Mouse (Mus musculus) limb, embryonic 14.5 days (tissue): ENCODE measurements at regions not wholly inside any gene's neighbourhood (a gene's known extent, or its start where the extent isn't known, plus 50 kb on each side); places are given as distances from the start of the nearest gene placed in this dataset.

Source experiments
- ATAC-seq: fragments of 200-750 bp; cut with Nextera tagmentation; 2 replicates; pipeline ENCODE4 v1.8.0; 2017; ENCODE audit warnings: low read depth, moderate number of reproducible peaks, moderate TSS enrichment; ENCODE audit not compliant: low FRiP score
- DNase-seq: peaks from one replicate; pipeline ENCODE4 v3.0.0-alpha.2; 2015; ENCODE audit warnings: low spot score
- H3K27ac ChIP-seq: fragments of 300-500 bp; sonication (generic); replicated peaks from 2 replicates; pipeline ENCODE4 v1.5.1; 2014; ENCODE audit warnings: low read depth, mild to moderate bottlenecking, low read length, moderate library complexity, mixed read lengths
- H3K27me3 ChIP-seq: fragments of 300-500 bp; sonication (generic); 2 replicates; pipeline ENCODE4 v1.6.1; 2014; ENCODE audit warnings: low read length, mixed read lengths; ENCODE audit not compliant: control insufficient read depth, insufficient read depth
- H3K36me3 ChIP-seq: fragments of 300-500 bp; sonication (generic); 2 replicates; pipeline ENCODE4 v1.6.1; 2014; ENCODE audit warnings: mild to moderate bottlenecking, low read length, moderate library complexity, mixed read lengths; ENCODE audit not compliant: control insufficient read depth, insufficient read depth
- H3K4me1 ChIP-seq: fragments of 300-500 bp; sonication (generic); 2 replicates; pipeline ENCODE4 v1.6.1; 2014; ENCODE audit warnings: antibody characterized with exemption, low read length, mixed read lengths; ENCODE audit not compliant: control insufficient read depth, insufficient read depth
- H3K4me2 ChIP-seq: fragments of 300-500 bp; sonication (generic); replicated peaks from 2 replicates; pipeline ENCODE4 v1.6.1; 2014; ENCODE audit warnings: low read depth, mild to moderate bottlenecking, low read length, moderate library complexity; ENCODE audit not compliant: severe bottlenecking
- H3K4me3 ChIP-seq: fragments of 300-500 bp; sonication (generic); replicated peaks from 2 replicates; pipeline ENCODE4 v1.5.1; 2014; ENCODE audit warnings: low read length
- H3K9ac ChIP-seq: fragments of 300-500 bp; sonication (generic); 2 replicates; pipeline ENCODE4 v1.6.1; 2014; ENCODE audit warnings: mild to moderate bottlenecking, low read depth, low read length, moderate library complexity; ENCODE audit not compliant: severe bottlenecking
- H3K9me3 ChIP-seq: fragments of 300-500 bp; sonication (generic); 2 replicates; pipeline ENCODE4 v1.6.1; 2016; ENCODE audit warnings: low read length; ENCODE audit not compliant: control insufficient read depth
- POLR2A ChIP-seq: fragments of 200-500 bp; IDR thresholded peaks from 2 replicates; pipeline ENCODE4 v1.8.0; 2012; ENCODE audit warnings: inconsistent platforms, mild to moderate bottlenecking, moderate library complexity, borderline replicate concordance; ENCODE audit not compliant: insufficient read depth, insufficient read length; ENCODE audit errors: extremely low read depth
- WGBS: fragments of 180-500 bp; shearing (Covaris S2); extraction: QIAGEN DNeasy Blood & Tissue Kit; methylation state at CpG from one replicate; pipeline ENCODE4 v1.1.7; 2014; 5-methylcytosine and 5-hydroxymethylcytosine counted together

DNA sequence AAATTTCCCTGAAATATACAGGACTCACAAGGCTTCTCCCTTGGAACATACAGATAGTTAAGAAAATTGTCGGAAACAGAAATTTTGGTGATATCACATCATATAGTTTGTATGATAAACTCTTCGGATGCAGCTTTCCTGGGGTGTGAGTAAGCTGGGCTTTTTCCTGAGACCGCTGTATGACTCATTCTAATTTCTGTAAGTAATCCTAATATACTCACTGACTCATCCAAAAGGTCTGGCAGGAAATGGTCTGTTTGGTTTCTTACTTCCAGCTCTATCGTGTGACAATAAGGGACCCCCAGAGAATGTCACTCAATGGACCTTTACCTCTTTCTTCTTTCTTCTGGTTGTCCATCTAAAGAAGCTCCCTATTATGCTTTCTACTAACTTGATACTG lies 1273.9 kb upstream of the Tenm2 start:
- Histone ChIP-seq H3K27me3 (no peaks in the 10 kb centered on the region), H3K4me2 (no peak overlapping the region), H3K4me3 (no peak overlapping the region), H3K9ac (no peak overlapping the region), H3K36me3 (no peaks in the 10 kb centered on the region), H3K9me3 (no peaks in the 10 kb centered on the region), H3K27ac (no peak overlapping the region), H3K4me1 (no peaks in the 10 kb centered on the region)
- DNase-seq (no peak), ATAC-seq (no peak)
- TF ChIP-seq POLR2A, result no peak
- 90% methylated on average over 4 of the region's 4 CpGs for WGBS

GRCm38 (mm10) chr11:38464239-38464596 lies 1228.5 kb upstream of the Tenm2 start:
- no peaks in the 10 kb centered on the region for H3K27me3 ChIP-seq
- H3K4me1 ChIP-seq, result no peaks in the 10 kb centered on the region
- no peak overlapping the region for H3K27ac ChIP-seq
- WGBS, result 97% methylated on average over 2 of the region's 2 CpGs
- no peak overlapping the region for H3K4me2 ChIP-seq
- H3K9me3 ChIP-seq, result no peaks in the 10 kb centered on the region
- ATAC-seq (no peak), DNase-seq (no peak)
- no peak for TF ChIP-seq POLR2A
- H3K4me3 ChIP-seq, result no peak overlapping the region
- H3K36me3 ChIP-seq, result no peaks in the 10 kb centered on the region
- H3K9ac ChIP-seq, result no peak overlapping the region

- Histone ChIP-seq H3K4me1 (no peaks in the 10 kb centered on the region), H3K4me3 (no peak overlapping the region), H3K36me3 (no peaks in the 10 kb centered on the region), H3K9ac (no peak overlapping the region), H3K4me2 (no peak overlapping the region), H3K9me3 (no peaks in the 10 kb centered on the region), H3K27ac (no peak overlapping the region), H3K27me3 (no peaks in the 10 kb centered on the region)
- no peak for TF ChIP-seq POLR2A
- WGBS, result 67% methylated on average over 4 of the region's 4 CpGs
- no peak for ATAC-seq
- no peak for DNase-seq
These were observed 1227.9 kb upstream of the Tenm2 start for GRCm38 (mm10) chr11:38463568-38464238.

GRCm38 (mm10) chr11:38443291-38443690 lies 1207.5 kb upstream of the Tenm2 start:
- Histone ChIP-seq H3K4me1 (no peaks in the 10 kb centered on the region), H3K27me3 (no peaks in the 10 kb centered on the region), H3K27ac (no peak overlapping the region), H3K36me3 (no peaks in the 10 kb centered on the region), H3K9me3 (no peaks in the 10 kb centered on the region), H3K4me3 (no peak overlapping the region), H3K9ac (no peak overlapping the region), H3K4me2 (no peak overlapping the region)
- no peak for TF ChIP-seq POLR2A
- ATAC-seq, result no peak
- DNase-seq, result no peak
- WGBS, result 82% methylated on average over 5 of the region's 5 CpGs

- no peak overlapping the region for H3K9ac ChIP-seq
- H3K27me3 ChIP-seq, result no peaks in the 10 kb centered on the region
- H3K27ac ChIP-seq, result no peak overlapping the region
- 41% methylated on average over 1 of the region's 1 CpGs for WGBS
- DNase-seq (no peak), ATAC-seq (no peak)
- H3K36me3 ChIP-seq, result no peaks in the 10 kb centered on the region
- H3K4me2 ChIP-seq, result no peak overlapping the region
- H3K4me3 ChIP-seq, result no peak overlapping the region
- no peaks in the 10 kb centered on the region for H3K4me1 ChIP-seq
- no peak for TF ChIP-seq POLR2A
- H3K9me3 ChIP-seq, result no peaks in the 10 kb centered on the region
These were observed 1174.5 kb upstream of the Tenm2 start for GRCm38 (mm10) chr11:38410302-38410701.

- ATAC-seq (no peak), DNase-seq (no peak)
- H3K9ac ChIP-seq, result no peak overlapping the region
- no peak overlapping the region for H3K27ac ChIP-seq
- no peaks in the 10 kb centered on the region for H3K4me1 ChIP-seq
- no peak overlapping the region for H3K4me3 ChIP-seq
- no peaks in the 10 kb centered on the region for H3K9me3 ChIP-seq
- no peaks in the 10 kb centered on the region for H3K36me3 ChIP-seq
- no peak overlapping the region for H3K4me2 ChIP-seq
- H3K27me3 ChIP-seq, result no peaks in the 10 kb centered on the region
- no peak for TF ChIP-seq POLR2A
These were observed 1162.0 kb upstream of the Tenm2 start for GRCm38 (mm10) chr11:38397771-38398170.
